Comparison of ENCODE assay signal across 32 mouse cellular contexts in the genomic region with DNA sequence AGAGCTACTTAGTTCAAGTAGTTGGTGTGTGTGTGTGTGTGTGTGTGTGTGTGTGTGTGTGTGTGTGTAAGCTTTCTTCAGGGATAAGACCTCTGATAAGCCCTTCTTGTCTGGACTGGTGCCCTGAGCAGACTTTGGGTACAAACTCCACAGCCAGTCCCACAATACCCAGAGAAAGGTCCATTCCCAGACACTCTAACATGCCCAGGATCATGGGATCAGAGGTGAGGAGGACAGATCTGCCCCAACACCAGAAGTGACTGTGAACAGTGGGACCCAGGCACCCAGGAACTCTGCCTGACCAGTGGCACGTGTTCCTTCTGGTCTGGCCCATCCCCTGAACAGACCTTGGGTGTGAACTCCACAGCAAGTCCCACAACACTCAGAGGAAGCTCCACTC.
"Had no signal": no experiment of that assay in that cellular context is flagged by ENCODE, and none has a peak within 500 bp of the region (broad histone marks: within the 10 kb centered on the region; RNA-seq: fewer than 3 reads in every experiment).

No protein-coding gene starts in this region.

- H3K4me3 ChIP-seq: limb, embryonic 10.5 days; limb, embryonic 12.5 days; limb, embryonic 13.5 days; limb, embryonic 15.5 days; liver, embryonic 12.5 days; liver, embryonic 13.5 days; liver, embryonic 15.5 days; lung, embryonic 15.5 days; megakaryocyte, embryonic 14.5 days; midbrain, embryonic 10.5 days; midbrain, embryonic 12.5 days; midbrain, embryonic 13.5 days; midbrain, embryonic 15.5 days; myocyte; neural tube, embryonic 12.5 days had no signal

- H3K27ac ChIP-seq: limb, embryonic 10.5 days; limb, embryonic 12.5 days; limb, embryonic 13.5 days; limb, embryonic 15.5 days; liver, embryonic 12.5 days; liver, embryonic 13.5 days; liver, embryonic 14.5 days; liver, embryonic 15.5 days; lung, embryonic 15.5 days; macrophage; midbrain, embryonic 10.5 days; midbrain, embryonic 12.5 days; midbrain, embryonic 13.5 days; midbrain, embryonic 15.5 days; neural tube, embryonic 12.5 days had no signal

- H3K36me3 ChIP-seq: limb, embryonic 10.5 days; limb, embryonic 12.5 days; limb, embryonic 13.5 days; limb, embryonic 15.5 days; liver, embryonic 12.5 days; liver, embryonic 13.5 days; liver, embryonic 15.5 days; lung, embryonic 15.5 days; midbrain, embryonic 10.5 days; midbrain, embryonic 12.5 days; midbrain, embryonic 13.5 days; midbrain, embryonic 15.5 days; neural tube, embryonic 12.5 days had no signal

- H3K4me1 ChIP-seq: limb, embryonic 10.5 days; limb, embryonic 12.5 days; limb, embryonic 13.5 days; limb, embryonic 15.5 days; liver, embryonic 12.5 days; liver, embryonic 13.5 days; liver, embryonic 15.5 days; lung, embryonic 15.5 days; megakaryocyte, embryonic 14.5 days; midbrain, embryonic 10.5 days; midbrain, embryonic 12.5 days; midbrain, embryonic 13.5 days; midbrain, embryonic 15.5 days; neural tube, embryonic 12.5 days had no signal

- H3K4me2 ChIP-seq: limb, embryonic 12.5 days; limb, embryonic 13.5 days; limb, embryonic 15.5 days; liver, embryonic 11.5 days; liver, embryonic 12.5 days; liver, embryonic 13.5 days; liver, embryonic 15.5 days; lung, embryonic 14.5 days; lung, embryonic 15.5 days; midbrain, embryonic 11.5 days; midbrain, embryonic 12.5 days; midbrain, embryonic 13.5 days; midbrain, embryonic 15.5 days; neural tube, embryonic 12.5 days had no signal

- H3K9me3 ChIP-seq: limb, embryonic 10.5 days; limb, embryonic 12.5 days; limb, embryonic 13.5 days; limb, embryonic 15.5 days; liver, embryonic 12.5 days; liver, embryonic 13.5 days; liver, embryonic 15.5 days; lung, embryonic 15.5 days; megakaryocyte, embryonic 14.5 days; midbrain, embryonic 10.5 days; midbrain, embryonic 12.5 days; midbrain, embryonic 13.5 days; midbrain, embryonic 15.5 days; neural tube, embryonic 12.5 days had no signal

- DNase-seq: left cerebral cortex, postnatal 4 days; liver; liver, embryonic 13.5 days; liver, postnatal 0 days; lung, adult 18-20 months; lung, adult 2 months; lung, embryonic 14.5 days; lung, postnatal 10 days; lung, postnatal 14 days; lung, postnatal 36 days; lung, postnatal 4 days; midbrain, embryonic 14.5 days had no signal

- H3K27me3 ChIP-seq: limb, embryonic 12.5 days; limb, embryonic 13.5 days; limb, embryonic 15.5 days; liver, embryonic 12.5 days; liver, embryonic 13.5 days; liver, embryonic 15.5 days; lung, embryonic 15.5 days; megakaryocyte, embryonic 14.5 days; midbrain, embryonic 12.5 days; midbrain, embryonic 13.5 days; midbrain, embryonic 15.5 days; neural tube, embryonic 12.5 days had no signal

- H3K9ac ChIP-seq: limb, embryonic 12.5 days; limb, embryonic 13.5 days; limb, embryonic 15.5 days; liver, embryonic 12.5 days; liver, embryonic 13.5 days; liver, embryonic 14.5 days; liver, embryonic 15.5 days; liver, postnatal 0 days; lung, embryonic 14.5 days; lung, embryonic 15.5 days; midbrain, embryonic 12.5 days; midbrain, embryonic 13.5 days; midbrain, embryonic 15.5 days; neural tube, embryonic 12.5 days had no signal

- ATAC-seq: liver, embryonic 12.5 days; liver, postnatal 0 days; lung, postnatal 0 days; midbrain, embryonic 13.5 days; midbrain, embryonic 15.5 days; midbrain, embryonic 16.5 days had no signal
